In genomic region chr16:11690756-11691155, GRCm38 (mm10) we compare ENCODE assay signal across 19 mouse cellular contexts.
DNase-seq lines count a peak whose midpoint lies in the region; TF ChIP-seq lines count a peak whose summit lies in the region.
"Had no signal": no experiment of that assay in that cellular context is flagged by ENCODE, and none has a peak within 500 bp of the region (broad histone marks: within the 10 kb centered on the region; RNA-seq: fewer than 3 reads in every experiment).

No protein-coding gene starts in this region.

- H3K4me1 ChIP-seq in cortical plate, adult 2 months (ENCODE audit: control insufficient read depth, insufficient read depth, low read length) = peaks cover 11% of the 10 kb centered on the region
- H3K4me1 ChIP-seq: embryonic facial prominence, embryonic 10.5 days had no signal

- peak overlapping the region; percentile 79 for H3K27ac ChIP-seq in gastrocnemius, adult 2 months
- peak overlapping the region; percentile 50; the same call in 1 of the 2 replicates for H3K27ac ChIP-seq in cortical plate, adult 2 months (ENCODE audit: insufficient read depth, low read length)
- H3K27ac ChIP-seq: embryonic facial prominence, embryonic 10.5 days; heart, embryonic 13.5 days; hindbrain, postnatal 0 days; limb, embryonic 12.5 days; neural tube, embryonic 15.5 days had no signal

- no peak overlapping the region; the same call in 1 of the 2 replicates for H3K4me3 ChIP-seq in gastrocnemius, adult 2 months
- no peak overlapping the region for H3K4me3 ChIP-seq in cortical plate, adult 2 months (ENCODE audit: insufficient read depth, low read length)
- H3K4me3 ChIP-seq: embryonic facial prominence, embryonic 10.5 days; heart, embryonic 13.5 days; limb, embryonic 12.5 days; neural tube, embryonic 15.5 days had no signal

- intact Hi-C loops in gastrocnemius, adult 2 months (cut with DNase I) = loop anchor here (10.0 kb wide), 2 partner anchors 226 to 254 kb away; no protein-coding TSS in a partner anchor
- intact Hi-C loops in gastrocnemius, postnatal 36 days (cut with DNase I) = loop anchor here (10.0 kb wide), 1 partner anchor 514 kb away; no protein-coding TSS in a partner anchor

- no peak for TF ChIP-seq POLR2A in cortical plate, adult 2 months (IDR thresholded peaks at IDR 0.05; ENCODE audit: extremely low read depth, insufficient read depth, low read length)

- DNase-seq in gastrocnemius, adult 2 months = no peak
- DNase-seq in gastrocnemius, postnatal 36 days = no peak
- peak; percentile 54 for DNase-seq in right cerebral cortex, adult 18-20 months
- DNase-seq in right cerebral cortex, adult 2 months (ENCODE audit: low spot score in 2 of 2) = no peak
- DNase-seq in adrenal gland, postnatal 25 days = no peak
- no peak for DNase-seq in adrenal gland, postnatal 36 days
- DNase-seq: adrenal gland, postnatal 14 days; cerebellum, adult 11 months; cerebellum, adult 9-11 months; heart, postnatal 14 days; kidney, postnatal 25 days; liver, postnatal 0 days; thymus, postnatal 14 days had no signal

- TF ChIP-seq CTCF in gastrocnemius, adult 2 months (IDR thresholded peaks at IDR 0.05) = no peak
- no peak for TF ChIP-seq CTCF in cortical plate, adult 2 months (IDR thresholded peaks at IDR 0.05; ENCODE audit: extremely low read depth, insufficient read depth, low read length)
